Mouse (Mus musculus) regulatory T cell (primary cell): ENCODE measurements around the gene Znrf4.

Experiments used
- in situ Hi-C: fragments of 300-600 bp; cut with MboI, MseI; formaldehyde crosslinking; loops from one replicate; pipeline ENCODE4 v1.15.1; 2025; ENCODE audit warnings: high pct_unique_total_duplicates

Znrf4 gene

DNA sequence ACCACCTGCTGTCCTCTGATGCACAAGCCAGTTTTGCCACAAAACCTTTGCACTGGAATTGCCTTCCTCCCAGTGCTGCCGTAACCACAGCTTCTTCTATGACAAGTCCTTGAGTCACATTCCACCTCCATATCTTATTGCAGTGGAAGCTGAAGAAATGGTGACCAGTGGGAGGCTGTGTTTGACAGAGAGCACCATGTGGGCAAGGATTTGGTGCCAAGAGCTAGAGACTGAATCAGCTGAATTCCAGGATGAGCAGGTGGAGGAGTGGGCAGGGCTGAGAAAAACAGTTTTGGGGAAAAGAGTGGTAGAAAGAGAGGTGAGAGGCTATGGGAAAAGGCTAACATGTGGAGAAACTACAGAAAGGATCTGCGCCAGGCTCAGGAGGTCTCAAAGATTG, 18.4 kb downstream of the Znrf4 start:
- in situ Hi-C loops, result loop anchor here (5.0 kb wide), 1 partner anchor 48 kb away; no protein-coding TSS in a partner anchor

DNA sequence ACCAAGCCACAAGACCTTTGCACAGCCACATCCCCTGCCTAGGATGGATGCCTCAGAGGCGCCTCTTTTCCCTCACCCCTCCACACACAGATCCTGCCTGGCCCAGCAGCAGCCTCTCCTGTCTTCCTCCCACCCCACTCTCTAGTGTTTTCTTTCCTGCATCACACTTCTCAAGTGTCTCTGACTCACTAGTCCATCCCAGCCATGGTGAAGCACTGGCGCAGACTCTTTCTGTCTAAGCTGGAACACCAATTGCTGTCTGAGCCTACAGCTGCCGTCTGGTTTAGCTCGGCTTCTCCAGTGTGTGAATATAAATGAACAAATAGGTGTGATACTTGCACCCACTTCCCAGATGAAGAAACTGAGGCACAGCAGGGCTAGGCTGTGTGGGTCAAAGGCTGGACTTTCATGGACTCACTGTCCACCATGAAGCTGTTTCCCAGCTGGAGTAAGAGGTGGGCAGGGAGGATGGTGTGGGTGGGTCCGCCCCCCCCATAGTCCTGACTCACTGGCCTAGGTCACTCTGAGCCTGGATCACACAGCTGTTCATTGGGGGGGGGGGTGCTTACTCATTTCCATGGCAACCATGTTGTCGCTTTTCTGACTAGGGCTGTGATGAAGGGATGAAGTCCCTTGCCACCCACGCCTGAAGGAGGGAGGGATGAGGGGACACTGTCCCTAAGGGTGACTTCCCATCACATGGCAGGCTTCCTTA, 21.6 kb downstream of the Znrf4 start:
- in situ Hi-C loops, result loop anchor here (5.0 kb wide), 1 partner anchor 52 kb away; no protein-coding TSS in a partner anchor

DNA sequence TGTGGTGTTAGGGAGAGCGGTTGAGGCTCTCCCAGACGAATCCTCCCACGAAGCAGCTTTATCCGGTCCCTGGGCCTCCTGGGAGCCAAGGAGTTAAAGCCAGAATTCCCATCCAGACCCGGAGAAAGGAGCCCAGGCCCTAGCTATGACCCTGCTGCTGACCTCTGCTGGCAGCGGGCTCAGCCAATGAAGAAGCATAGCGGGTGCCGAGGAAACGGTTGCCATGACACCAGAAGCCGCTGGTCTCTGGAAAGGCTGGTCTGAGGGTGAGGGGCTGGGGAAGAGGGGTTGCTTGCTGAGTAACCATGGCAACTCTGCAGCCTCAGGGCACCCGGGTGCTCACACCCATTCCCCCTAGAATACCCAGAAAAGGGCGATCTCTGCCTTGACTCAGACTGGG, 24.2 kb downstream of the Znrf4 start:
- in situ Hi-C loops, result loop anchor here (5.0 kb wide), 1 partner anchor 131 kb away; no protein-coding TSS in a partner anchor

- in situ Hi-C loops, result loop anchor here (5.0 kb wide), 1 partner anchor 130 kb away; no protein-coding TSS in a partner anchor
These were observed 24.8 kb downstream of the Znrf4 start for GRCm38 (mm10) chr17:56487441-56487888.

DNA sequence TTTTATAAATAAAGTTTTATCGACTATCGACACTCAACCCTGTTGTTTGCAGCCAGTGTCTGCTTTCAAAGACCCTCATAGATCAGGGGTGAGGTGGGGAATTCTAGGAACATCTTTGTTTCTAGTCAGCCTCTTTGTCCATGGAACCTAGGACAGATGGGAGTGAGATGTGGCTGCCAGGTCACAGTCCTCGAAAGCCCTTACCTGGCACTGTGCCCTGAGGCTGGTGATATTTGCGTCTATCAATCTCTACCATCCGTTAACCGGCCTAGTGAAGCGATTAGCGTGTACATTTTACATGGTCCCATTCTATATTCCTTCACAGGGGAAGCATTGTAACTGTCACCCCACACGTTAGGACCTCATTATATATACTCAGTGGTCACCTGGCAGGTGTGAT, 26.3 kb downstream of the Znrf4 start:
- in situ Hi-C loops, result loop anchor here (5.0 kb wide), 1 partner anchor 129 kb away; no protein-coding TSS in a partner anchor

DNA sequence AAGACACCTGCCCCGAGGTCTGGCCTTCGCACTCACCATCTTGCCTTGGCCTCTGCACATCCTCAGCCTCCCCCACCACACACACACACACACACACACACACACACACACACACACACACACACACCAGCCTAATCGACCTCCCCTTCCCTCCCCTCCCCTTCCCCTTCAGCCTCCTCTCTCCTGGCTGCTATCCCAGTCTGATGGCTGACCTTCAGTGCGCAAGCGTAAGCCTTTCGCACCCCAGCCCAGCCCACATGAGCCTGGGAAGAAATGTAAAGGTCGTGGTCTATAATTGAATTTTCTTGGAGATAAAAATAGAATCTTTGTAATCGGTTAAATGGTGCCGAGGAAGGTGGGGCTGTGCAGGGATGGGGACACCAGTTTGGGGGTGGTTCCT, 27.1 kb downstream of the Znrf4 start:
- in situ Hi-C loops, result loop anchor here (5.0 kb wide), 1 partner anchor 128 kb away; no protein-coding TSS in a partner anchor

- in situ Hi-C loops, result loop anchor here (5.0 kb wide), 1 partner anchor 60 kb away; no protein-coding TSS in a partner anchor
These were observed 29.6 kb downstream of the Znrf4 start for GRCm38 (mm10) chr17:56482671-56483070.

DNA sequence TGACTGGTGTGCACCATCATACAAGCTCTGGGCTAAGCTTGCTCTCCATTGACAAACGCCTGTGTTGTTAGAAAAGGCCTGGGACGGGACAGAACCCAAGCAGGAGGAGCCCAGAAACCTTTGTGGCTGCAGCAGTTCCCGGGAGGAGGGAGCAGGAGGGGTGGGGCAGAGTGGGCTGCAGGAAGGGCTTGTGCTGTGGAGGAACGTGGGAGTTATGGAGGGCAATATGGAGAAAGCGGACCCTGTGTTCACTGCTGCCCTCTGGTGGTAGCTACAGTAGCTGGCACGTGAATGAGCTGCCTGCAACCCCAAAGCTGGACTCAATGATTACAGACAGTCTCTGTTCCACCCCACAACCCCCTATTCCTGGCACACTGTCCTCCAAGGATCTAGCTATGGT, 32.9 kb downstream of the Znrf4 start:
- in situ Hi-C loops, result no loop called here

GRCm38 (mm10) chr17:56478191-56478611, 34.0 kb downstream of the Znrf4 start:
- in situ Hi-C loops, result no loop called here

- in situ Hi-C loops, result no loop called here
These were observed 34.9 kb downstream of the Znrf4 start for GRCm38 (mm10) chr17:56477191-56477818.

DNA sequence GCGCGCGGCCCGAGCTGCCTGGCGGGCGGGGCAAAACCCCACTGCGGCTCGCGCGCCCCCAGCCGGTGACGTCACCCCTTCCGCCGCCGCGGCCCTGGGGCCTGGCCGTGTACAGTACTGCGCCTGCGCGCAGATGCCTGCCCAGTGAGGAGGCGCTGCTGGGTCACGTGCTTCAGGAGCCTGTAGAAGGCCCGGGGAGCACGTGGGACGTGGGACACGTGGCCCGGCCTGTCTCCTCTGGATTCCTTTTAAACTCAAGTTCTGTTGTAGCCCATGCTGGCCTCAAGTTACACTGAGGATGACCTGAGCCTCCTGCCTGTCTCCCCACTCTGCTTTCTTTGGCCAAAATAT, 35.9 kb downstream of the Znrf4 start, which contains the start of gene Ptprs:
Gene Ptprs, minus strand, starts transcription at position 82 of the 351 bp plus-strand sequence.
- in situ Hi-C loops, result no loop called here

DNA sequence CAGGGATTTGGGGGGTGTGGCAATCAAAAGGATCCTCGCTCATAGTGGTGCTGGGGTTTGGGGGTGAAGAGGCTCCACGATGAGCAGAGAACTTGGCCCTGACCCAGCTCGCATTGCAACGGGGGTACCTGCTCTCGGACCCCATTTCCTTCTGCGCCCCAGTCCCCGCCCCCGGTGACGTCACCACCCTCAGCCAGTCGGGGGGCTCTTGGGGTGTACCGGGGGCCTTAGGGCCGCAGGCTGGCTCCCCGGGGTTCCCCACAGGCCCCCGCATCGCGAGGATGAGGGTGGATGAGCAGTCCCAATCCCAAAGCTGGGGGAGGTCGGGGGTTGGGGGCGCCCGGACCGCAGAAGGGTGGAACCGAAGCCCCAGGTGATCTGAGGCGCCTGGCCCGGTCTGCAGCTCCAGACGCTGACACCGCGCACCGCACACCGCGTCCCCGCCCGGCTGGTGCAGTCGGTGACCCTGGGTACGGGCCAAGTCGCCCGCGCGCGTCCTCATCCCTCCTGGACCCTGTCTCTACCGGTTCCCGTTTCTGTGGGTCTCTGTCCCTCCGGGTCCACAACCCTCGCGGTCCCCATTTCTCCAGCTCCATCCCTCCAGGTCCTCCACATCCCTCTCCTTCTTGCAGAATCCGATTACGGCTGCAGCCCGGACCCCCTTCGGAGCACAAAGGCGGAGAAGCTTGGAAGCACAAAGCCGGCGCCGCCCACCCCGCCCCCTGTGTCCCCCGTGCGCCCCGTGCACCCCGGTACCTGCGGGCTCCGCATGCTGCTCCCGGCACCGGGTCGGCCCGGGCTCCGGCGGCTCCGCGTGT, 36.4 kb downstream of the Znrf4 start:
- in situ Hi-C loops, result no loop called here

GRCm38 (mm10) chr17:56474831-56475581, 37.2 kb downstream of the Znrf4 start:
- in situ Hi-C loops, result no loop called here

- in situ Hi-C loops, result no loop called here
These were observed 37.9 kb downstream of the Znrf4 start for GRCm38 (mm10) chr17:56474311-56474830.

DNA sequence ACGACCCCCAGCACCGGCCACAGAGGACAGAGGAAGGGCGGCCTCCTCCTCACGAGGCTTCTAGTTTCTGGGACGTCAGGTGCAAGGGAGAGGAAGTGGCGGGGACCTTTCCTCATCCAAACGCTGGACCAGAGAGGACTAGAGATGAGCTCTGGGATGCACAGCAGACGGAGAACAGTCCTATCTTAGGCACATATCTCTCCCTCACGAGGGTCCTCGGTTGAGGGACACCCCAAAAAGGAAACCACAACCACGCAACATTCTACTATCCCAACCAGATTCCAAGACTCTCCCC, 38.7 kb downstream of the Znrf4 start:
- in situ Hi-C loops, result no loop called here

DNA sequence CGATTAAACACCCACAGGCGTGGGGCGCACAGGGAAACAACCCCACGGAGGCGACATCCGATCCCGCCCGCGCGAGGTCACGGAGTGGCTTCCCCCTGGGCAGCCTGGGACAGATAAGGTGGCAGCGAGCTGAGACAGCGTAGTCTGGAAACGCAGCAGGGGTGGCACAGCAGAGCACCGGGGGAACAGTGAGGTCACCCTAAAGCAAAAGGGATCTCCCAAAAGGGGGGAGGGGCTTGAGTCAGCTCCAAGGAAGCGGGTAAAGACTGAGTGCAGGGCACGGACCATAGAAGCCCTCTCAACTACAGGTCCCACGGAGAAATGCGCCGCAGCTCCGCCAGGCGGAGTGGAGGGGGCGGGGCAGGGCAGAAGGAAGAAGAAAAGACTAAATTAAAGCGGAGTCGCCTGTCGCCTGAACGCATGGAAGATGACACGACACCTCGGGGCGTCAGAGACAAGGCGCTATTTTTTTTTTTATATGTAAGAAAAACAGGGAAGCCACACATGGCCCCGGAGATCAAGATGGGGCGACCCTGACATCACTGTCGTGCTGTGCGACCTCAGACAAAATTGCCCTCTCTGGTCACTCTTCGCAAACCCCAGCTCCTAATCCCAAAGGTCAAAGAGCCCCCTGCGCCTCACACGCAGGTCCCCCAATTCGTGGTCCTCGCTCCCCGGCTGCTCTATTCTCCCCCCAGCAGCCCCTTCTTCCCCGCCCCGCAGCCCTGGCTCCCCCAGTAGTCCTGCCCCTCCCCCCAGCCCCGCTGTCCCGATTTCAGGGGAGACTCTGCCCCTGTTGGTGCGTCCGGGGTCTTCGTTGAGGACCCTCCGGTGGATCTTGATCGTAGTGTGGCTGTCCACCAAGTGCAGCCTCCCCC, 39.3 kb downstream of the Znrf4 start:
- in situ Hi-C loops, result no loop called here

- in situ Hi-C loops, result no loop called here
These were observed 40.1 kb downstream of the Znrf4 start for GRCm38 (mm10) chr17:56472121-56472520.

GRCm38 (mm10) chr17:56471136-56471535, 41.1 kb downstream of the Znrf4 start:
- in situ Hi-C loops, result no loop called here

DNA sequence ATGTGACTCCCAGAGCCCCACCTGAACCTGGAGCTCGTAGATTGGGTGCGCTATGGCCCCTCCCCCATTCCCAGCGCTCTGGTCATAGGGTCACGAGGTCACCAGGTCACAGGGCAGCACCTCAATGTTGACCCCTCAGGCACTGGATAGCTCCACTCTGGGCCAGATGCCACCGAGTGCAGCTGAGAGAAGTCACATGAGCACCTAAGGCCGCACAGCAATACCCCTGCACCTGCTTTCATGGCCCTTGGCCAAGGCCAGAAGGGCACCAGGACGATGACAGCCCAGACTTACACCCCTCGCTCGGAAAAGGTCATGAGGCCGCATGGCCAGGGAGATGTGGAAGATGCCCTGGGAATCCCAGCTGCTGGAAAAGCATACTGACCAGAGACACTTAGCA, 41.7 kb downstream of the Znrf4 start:
- in situ Hi-C loops, result no loop called here

DNA sequence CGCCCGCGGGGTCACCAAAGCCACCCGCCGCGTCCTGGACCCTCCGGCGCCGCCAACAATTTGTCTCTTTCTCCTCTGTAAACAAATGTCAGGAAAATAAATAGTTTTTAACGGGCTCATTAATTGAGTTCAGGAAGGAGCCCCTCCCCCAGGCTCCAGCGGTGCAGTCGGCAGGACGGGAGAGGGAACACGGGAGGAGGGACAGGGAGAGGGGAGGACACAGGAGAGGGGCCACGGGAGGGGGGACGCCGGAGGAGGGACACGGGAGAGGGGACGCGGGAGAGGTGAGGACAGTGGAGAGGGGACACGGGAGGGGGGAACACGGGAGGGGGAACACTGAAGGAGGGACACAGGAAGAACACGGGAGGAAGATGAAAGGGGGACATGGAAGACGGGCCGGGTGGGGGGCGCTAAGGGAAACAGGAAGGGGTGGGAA, 42.2 kb downstream of the Znrf4 start:
- in situ Hi-C loops, result no loop called here
